Mouse (Mus musculus): ENCODE data around the gene Gm5662. TPM values are rescaled to one million over a fixed set of nuclear protein-coding genes. Genes with fewer than 3 reads are reported as not detected.
"Not testable (repeated sequence)": the region's sequence is repeated elsewhere in the genome, so short reads cannot be mapped to it uniquely, and the experiment has no call there.

Gene Gm5662
- polyA plus RNA-seq (2016; fragmentation: Nextera tagmentation; extraction: Ambion mirVana) = not detected in 2 replicates

DNA sequence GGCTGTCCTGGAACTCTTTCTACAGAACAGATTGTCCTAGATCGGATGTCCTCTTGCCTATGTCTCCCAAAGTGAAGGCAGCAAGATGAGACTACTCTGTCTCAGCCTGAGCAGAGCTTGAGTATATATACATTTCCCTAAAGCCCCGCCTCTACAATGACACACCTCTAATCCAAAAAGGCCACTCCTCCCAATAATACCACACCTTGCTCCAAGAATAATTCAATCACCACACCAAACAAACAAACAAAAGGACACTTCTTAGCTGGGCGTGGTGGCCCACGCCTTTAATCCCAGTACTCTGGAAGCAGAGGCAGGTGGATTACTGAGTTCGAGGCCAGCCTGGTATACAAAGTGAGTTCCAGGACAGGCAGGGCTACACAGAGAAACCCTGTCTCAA, at the start of gene Gm5662:
Gene Gm5662 (minus strand): TSS at position 101 of the 400 bp plus-strand sequence.
- not testable (repeated sequence) for H3K27ac ChIP-seq; H3K9me3 ChIP-seq; H3K36me3 ChIP-seq (replicated peaks); H3K27me3 ChIP-seq (ENCODE audit: poor library complexity, severe bottlenecking); DNase-seq (ENCODE audit: extremely low spot score, low spot score); H3K4me1 ChIP-seq; H3K4me3 ChIP-seq
- 87% methylated on average over 5 of the region's 5 CpGs for WGBS

DNA sequence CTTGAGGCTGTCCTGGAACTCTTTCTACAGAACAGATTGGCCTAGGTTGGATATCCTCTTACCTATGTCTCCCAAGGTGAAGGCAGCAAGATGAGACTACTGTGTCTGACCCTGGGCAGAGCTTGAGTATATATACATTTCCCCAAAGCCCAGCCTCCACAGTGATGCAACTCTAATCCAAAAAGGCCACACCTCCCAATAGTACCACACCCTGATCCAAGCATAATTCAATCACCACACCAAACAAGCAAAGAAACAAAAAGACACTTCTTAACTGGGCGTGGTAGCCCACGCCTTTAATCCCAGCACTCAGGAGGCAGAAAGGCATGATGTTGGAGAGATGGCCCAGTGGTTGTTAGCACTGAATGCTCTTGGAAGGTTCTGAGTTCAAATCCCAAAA, 49.6 kb upstream of the Gm5662 start, which contains the start of gene Gm5039:
Gene Gm5039 (minus strand): TSS at position 101 of the 400 bp plus-strand sequence.
- H3K27ac ChIP-seq; H3K9me3 ChIP-seq; DNase-seq (ENCODE audit: extremely low spot score, low spot score); H3K4me1 ChIP-seq; H3K36me3 ChIP-seq (replicated peaks); H3K4me3 ChIP-seq; H3K27me3 ChIP-seq (ENCODE audit: poor library complexity, severe bottlenecking): not testable (repeated sequence)
- WGBS = 89% methylated on average over 2 of the region's 2 CpGs

DNA sequence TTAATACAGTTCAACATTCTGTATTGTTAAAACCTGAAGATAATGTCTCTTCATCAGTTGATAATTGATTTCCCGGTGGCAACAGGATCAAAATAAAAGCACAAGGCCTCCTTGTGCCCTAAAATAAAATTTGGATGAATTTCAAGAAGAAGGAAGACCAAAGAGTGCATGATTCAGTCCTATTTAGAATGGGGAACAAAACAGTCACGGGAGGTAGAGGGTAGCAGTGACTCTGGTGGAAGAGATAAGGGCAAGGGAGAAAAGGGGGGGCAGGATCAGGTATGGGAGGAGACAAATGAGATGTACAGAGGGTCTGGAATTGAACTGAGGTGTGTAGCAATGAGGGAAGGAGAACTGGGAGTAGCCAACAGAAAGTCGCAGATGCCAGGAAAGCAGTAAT, 40.3 kb upstream of the Gm5662 start:
- no peaks in the 10 kb centered on the region; the same call in 1 of the 2 replicates for H3K9me3 ChIP-seq
- 89% methylated on average over 3 of the region's 3 CpGs for WGBS
- H3K4me3 ChIP-seq = no peak overlapping the region
- no peak overlapping the region for H3K27ac ChIP-seq
- H3K27me3 ChIP-seq (ENCODE audit: poor library complexity, severe bottlenecking) = no peaks in the 10 kb centered on the region
- no peaks in the 10 kb centered on the region for H3K4me1 ChIP-seq
- H3K36me3 ChIP-seq (replicated peaks) = no peaks in the 10 kb centered on the region
- DNase-seq (ENCODE audit: extremely low spot score, low spot score) = no peak

DNA sequence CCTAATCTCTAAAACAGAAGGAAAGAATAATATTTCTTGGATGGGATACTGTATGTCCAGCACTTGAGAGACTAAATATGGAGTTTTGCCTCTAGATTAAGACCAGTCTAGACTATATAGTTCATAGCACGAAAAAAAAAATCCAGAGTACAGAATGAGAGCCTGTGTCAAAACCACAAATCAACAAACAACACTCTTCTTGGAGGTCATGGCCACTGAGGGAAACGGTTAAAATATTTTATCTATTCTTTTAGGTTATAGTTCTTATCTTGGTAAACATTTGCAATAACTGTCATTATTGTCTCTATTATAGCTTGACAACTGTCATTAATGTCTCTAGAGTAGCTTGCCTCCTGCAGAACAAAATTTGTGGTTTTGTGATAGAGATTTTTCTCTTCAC, 22.9 kb upstream of the Gm5662 start:
- not testable (repeated sequence) for H3K4me3 ChIP-seq; H3K27ac ChIP-seq; H3K36me3 ChIP-seq (replicated peaks); H3K4me1 ChIP-seq; H3K27me3 ChIP-seq (ENCODE audit: poor library complexity, severe bottlenecking); DNase-seq (ENCODE audit: extremely low spot score, low spot score); H3K9me3 ChIP-seq
- 83% methylated on average over 2 of the region's 2 CpGs for WGBS

DNA sequence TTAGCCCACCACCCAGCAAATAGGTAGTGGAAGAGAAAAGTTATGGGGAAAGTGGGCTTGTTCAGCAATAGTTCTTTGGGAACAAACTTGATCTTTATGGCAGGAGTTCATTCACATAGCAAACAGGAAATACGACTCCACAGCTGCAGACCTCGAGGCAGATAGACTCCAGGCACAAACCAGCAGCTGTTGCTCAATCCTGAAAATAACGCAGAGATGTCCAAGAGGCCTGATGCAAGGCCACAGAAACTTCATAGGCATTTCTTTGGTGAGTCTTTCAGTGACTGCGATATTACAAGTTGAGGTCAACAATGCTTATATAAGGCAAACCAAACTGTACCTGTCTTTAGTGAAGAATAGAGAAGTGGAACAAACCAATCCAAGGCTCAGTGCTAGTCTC, 18.8 kb upstream of the Gm5662 start:
- not testable (repeated sequence) for H3K27ac ChIP-seq; H3K4me1 ChIP-seq; H3K4me3 ChIP-seq; H3K36me3 ChIP-seq (replicated peaks); H3K27me3 ChIP-seq (ENCODE audit: poor library complexity, severe bottlenecking); H3K9me3 ChIP-seq; DNase-seq (ENCODE audit: extremely low spot score, low spot score)
- WGBS = 77% methylated on average over 4 of the region's 4 CpGs

DNA sequence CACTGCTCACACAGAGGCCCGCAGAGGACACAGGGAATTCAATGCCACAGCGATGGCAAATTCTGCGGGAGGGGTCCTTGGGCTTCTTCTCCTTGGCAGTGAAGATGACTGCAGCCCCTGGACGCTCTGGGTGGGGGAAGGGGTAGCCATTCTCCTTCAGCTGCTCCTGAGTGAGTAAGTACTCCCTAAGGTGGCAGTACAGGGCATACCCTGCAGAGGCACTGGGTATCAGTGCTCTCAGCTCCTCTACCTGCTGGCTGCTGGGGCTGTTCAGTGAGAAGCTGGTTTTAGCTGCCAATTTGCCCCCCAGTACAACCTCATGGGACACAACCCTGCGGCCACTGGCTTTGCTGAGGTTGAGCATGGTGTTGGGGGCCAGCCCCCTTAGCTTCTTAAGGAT, 10.9 kb upstream of the Gm5662 start:
- not testable (repeated sequence) for H3K36me3 ChIP-seq (replicated peaks); H3K4me3 ChIP-seq; H3K4me1 ChIP-seq; H3K27me3 ChIP-seq (ENCODE audit: poor library complexity, severe bottlenecking); H3K27ac ChIP-seq; DNase-seq (ENCODE audit: extremely low spot score, low spot score); H3K9me3 ChIP-seq
- 89% methylated on average over 5 of the region's 5 CpGs for WGBS

DNA sequence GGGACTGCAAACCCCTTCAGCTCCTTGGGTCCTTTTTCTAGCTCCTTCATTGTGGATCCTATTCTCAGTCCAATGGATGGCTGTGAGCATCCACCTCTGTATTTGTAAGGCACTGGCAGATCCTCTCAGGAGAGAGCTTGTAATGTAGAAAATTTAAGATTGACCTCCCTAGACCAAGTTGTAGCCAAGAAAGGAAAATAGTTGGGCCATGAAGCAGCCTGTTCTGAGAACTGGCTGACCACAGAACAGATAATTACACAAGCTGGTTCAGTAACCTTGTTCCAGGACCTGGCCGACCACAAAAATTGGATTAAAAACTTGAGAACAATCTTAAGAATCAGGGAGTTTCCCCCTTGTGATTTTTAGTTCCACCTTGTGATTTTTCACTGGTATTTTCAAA, 17.1 kb downstream of the Gm5662 start:
- no peaks in the 10 kb centered on the region for H3K36me3 ChIP-seq (replicated peaks)
- no peak for DNase-seq (ENCODE audit: extremely low spot score, low spot score)
- WGBS = 45% methylated on average over 1 of the region's 1 CpGs

DNA sequence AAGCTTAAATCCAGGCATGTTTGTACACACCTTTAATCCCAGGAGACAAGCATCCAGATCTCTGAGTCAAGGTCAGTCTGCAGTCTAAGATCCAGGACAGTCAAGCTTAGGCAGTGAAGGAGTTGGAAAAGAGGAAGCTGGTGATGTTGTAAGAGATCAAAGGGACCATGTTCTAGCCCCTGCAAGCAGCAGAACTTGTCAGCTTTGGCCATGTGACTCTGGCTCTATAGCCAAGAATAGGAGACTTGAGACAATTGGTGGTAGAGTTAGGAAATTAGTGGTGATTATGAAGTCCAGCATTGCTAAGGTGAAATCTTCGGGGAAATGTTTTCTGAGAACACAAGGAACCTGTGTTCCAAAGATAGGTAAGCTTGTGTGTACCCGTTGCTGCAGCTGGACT, 18.4 kb downstream of the Gm5662 start:
- not testable (repeated sequence) for H3K27me3 ChIP-seq (ENCODE audit: poor library complexity, severe bottlenecking); DNase-seq (ENCODE audit: extremely low spot score, low spot score); H3K36me3 ChIP-seq (replicated peaks); H3K27ac ChIP-seq; H3K9me3 ChIP-seq; H3K4me1 ChIP-seq; H3K4me3 ChIP-seq
- 64% methylated on average over 2 of the region's 2 CpGs for WGBS

More for the DNA sequence above, 17.1 kb downstream of the Gm5662 start:
- Histone ChIP-seq H3K4me3 (no peak overlapping the region), H3K9me3 (peaks cover 4% of the 10 kb centered on the region; the same call in 1 of the 2 replicates), H3K27ac (no peak overlapping the region), H3K27me3 (ENCODE audit: poor library complexity, severe bottlenecking) (no peaks in the 10 kb centered on the region), H3K4me1 (no peaks in the 10 kb centered on the region)

DNA sequence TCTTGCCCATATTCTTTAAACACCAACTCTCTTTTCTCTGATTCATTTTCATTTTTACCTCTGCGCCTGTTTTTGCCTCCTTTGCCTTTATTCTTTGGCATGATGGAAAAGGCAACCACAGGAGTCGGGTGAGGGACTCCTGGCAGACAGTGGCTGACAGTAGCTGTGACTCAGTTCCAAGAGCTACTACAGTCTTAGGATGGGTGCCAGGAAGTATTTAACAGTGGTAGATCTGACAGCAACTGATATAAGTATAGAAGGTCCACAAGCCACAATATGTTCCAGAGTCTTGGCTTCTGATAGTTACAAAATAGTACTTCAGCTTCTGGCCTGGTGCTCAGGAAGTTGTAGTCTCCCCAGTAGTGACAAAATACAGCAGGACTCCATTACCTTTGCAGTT, 24.3 kb downstream of the Gm5662 start, which contains the start of gene Gm8332:
Gene Gm8332 (minus strand): TSS at position 101 of the 400 bp plus-strand sequence.
- not testable (repeated sequence) for H3K27me3 ChIP-seq (ENCODE audit: poor library complexity, severe bottlenecking); DNase-seq (ENCODE audit: extremely low spot score, low spot score)
- WGBS = 85% methylated on average over 1 of the region's 2 CpGs

DNA sequence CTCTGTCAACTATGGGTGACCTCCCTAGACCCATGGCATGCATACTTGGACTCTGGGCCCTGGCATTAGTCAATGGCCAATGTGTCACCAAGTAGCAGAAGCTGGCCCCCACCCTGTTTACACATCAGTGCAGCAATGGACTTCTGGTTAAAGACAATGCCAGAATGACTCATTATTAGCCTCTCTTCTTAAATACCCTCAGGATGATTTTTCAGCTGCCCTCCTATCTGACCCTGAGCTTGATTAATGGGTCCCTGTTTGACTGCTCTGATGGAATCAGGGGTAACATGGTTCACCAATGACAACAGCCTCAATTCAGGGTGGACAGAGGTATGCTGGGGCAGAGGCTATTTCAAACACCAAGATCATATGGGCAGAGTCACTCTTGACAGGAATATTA, 28.5 kb downstream of the Gm5662 start:
- DNase-seq (ENCODE audit: extremely low spot score, low spot score); H3K9me3 ChIP-seq; H3K4me3 ChIP-seq: not testable (repeated sequence)

More for the DNA sequence above, 24.3 kb downstream of the Gm5662 start, which contains the start of gene Gm8332:
- not testable (repeated sequence) for H3K9me3 ChIP-seq; H3K4me3 ChIP-seq; H3K36me3 ChIP-seq (replicated peaks); H3K27ac ChIP-seq; H3K4me1 ChIP-seq

DNA sequence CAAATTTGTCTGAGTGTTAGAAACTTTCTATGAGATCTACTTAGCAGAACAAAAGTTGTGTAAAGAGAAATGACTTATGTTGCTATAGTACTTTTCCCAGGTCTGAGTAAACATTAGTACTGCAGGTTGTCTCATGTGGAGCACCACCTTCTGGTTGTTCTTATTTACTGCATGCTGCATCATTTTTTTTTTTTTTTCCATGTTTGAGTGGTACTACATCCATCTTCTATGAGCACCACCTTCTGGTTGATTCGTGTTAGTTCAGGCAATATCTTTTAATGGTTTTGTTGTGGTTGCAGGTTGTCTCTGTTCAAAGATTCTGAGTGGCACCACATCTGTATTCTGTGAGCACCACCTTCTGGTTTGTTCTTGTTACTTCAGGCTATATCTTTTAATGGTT, 31.4 kb downstream of the Gm5662 start:
- H3K4me1 ChIP-seq; H3K27me3 ChIP-seq (ENCODE audit: poor library complexity, severe bottlenecking); H3K4me3 ChIP-seq; H3K9me3 ChIP-seq; H3K36me3 ChIP-seq (replicated peaks); H3K27ac ChIP-seq; DNase-seq (ENCODE audit: extremely low spot score, low spot score): not testable (repeated sequence)
- 59% methylated on average over 1 of the region's 1 CpGs for WGBS

More for the DNA sequence above, 28.5 kb downstream of the Gm5662 start:
- not testable (repeated sequence) for H3K4me1 ChIP-seq; H3K27me3 ChIP-seq (ENCODE audit: poor library complexity, severe bottlenecking); H3K36me3 ChIP-seq (replicated peaks); H3K27ac ChIP-seq

Other genes with a start within 250 kb of the Gm5662 start
- not detected in 2 replicates for gene Gm2056, start 247.5 kb downstream of the Gm5662 start, polyA plus RNA-seq (2016; fragmentation: Nextera tagmentation; extraction: Ambion mirVana)
- not detected in 2 replicates for gene Gm16368, start 190.8 kb downstream of the Gm5662 start, polyA plus RNA-seq (2016; fragmentation: Nextera tagmentation; extraction: Ambion mirVana)
- not detected in 2 replicates for gene Gm10436, start 92.4 kb downstream of the Gm5662 start, polyA plus RNA-seq (2016; fragmentation: Nextera tagmentation; extraction: Ambion mirVana)
- not detected in 2 replicates for gene Gm8332, start 24.4 kb downstream of the Gm5662 start, polyA plus RNA-seq (2016; fragmentation: Nextera tagmentation; extraction: Ambion mirVana)
- not detected in 2 replicates for gene Gm5039, start 49.5 kb upstream of the Gm5662 start, polyA plus RNA-seq (2016; fragmentation: Nextera tagmentation; extraction: Ambion mirVana)
- 19.8 and 22.4 TPM in 2 replicates for gene Adck1, start 86.1 kb upstream of the Gm5662 start, polyA plus RNA-seq (2016; fragmentation: Nextera tagmentation; extraction: Ambion mirVana)